Mouse (Mus musculus): Measurements from ENCODE around the gene Mad1l1. TPM values are rescaled to one million over a fixed set of nuclear protein-coding genes. Genes with fewer than 3 reads are reported as not detected.

Gene Mad1l1
- polyA plus RNA-seq, 1 experiment: 24.7 TPM

- TF ChIP-seq POLR2A (IDR thresholded peaks at IDR 0.05; ENCODE audit: borderline replicate concordance, control insufficient read depth, low read depth, low read length) (no peak), CTCF (IDR thresholded peaks at IDR 0.05; ENCODE audit: control insufficient read depth, insufficient read depth, low read length) (no peak)
- 45% methylated on average over 4 of the region's 4 CpGs for WGBS
- Histone ChIP-seq H3K4me3 (replicated peaks; ENCODE audit: control insufficient read depth, low read depth, low read length) (no peak overlapping the region), H3K4me1 (ENCODE audit: control insufficient read depth, insufficient read depth, low read length) (peaks cover 7% of the 10 kb centered on the region; the same call in 1 of the 2 replicates), H3K27ac (ENCODE audit: control insufficient read depth, insufficient read depth, low read depth, low read length, poor library complexity) (no peak overlapping the region)
Observed at GRCm38 (mm10) chr5:140215471-140216087, 105.8 kb downstream of the Mad1l1 start.

- Histone ChIP-seq H3K27ac (ENCODE audit: control insufficient read depth, insufficient read depth, low read depth, low read length, poor library complexity) (no peak overlapping the region), H3K4me3 (replicated peaks; ENCODE audit: control insufficient read depth, low read depth, low read length) (no peak overlapping the region), H3K4me1 (ENCODE audit: control insufficient read depth, insufficient read depth, low read length) (peaks cover 5% of the 10 kb centered on the region; the same call in 1 of the 2 replicates)
- WGBS: 82% methylated on average over 4 of the region's 4 CpGs
- TF ChIP-seq POLR2A (IDR thresholded peaks at IDR 0.05; ENCODE audit: borderline replicate concordance, control insufficient read depth, low read depth, low read length) (no peak), CTCF (IDR thresholded peaks at IDR 0.05; ENCODE audit: control insufficient read depth, insufficient read depth, low read length) (no peak)
Observed at GRCm38 (mm10) chr5:140213001-140213400, 108.4 kb downstream of the Mad1l1 start.

DNA sequence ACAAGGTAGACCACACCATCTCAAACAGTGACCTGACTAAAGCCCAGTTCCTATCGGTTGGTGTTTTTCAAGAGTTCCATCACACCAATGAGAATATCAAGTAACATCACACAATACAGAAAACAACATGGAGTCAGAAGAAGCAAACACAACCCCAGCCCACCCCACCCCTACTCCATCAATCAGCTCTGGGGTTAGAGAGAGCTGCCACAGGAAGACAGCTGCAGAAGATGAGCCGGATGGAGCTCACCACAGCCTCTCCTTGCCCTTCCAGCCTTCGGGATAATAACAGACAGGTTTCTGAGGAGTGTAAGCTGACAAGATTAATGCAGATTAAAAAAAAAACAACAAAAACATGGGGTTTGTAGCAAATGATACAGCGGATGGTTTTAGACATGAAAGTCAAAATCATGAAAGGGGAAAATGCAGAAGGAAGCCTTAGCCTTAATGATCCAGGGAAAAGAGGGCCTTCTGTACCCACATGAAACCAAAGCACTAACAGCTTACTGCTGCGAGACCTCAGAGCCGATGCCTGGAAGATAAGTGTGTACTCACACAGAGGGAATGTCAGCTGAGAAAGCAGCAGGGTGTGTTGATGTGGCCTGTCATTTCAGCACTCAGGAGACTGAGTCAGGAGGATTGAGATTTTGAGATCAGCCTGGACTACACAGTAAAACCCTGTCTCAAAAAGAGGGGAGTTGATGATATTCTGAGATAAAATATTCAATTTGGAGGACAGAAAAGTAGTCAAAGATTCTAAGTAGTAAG is 110.8 kb downstream of the Mad1l1 start:
- no peak for TF ChIP-seq CTCF (IDR thresholded peaks at IDR 0.05; ENCODE audit: control insufficient read depth, insufficient read depth, low read length)
- TF ChIP-seq POLR2A (IDR thresholded peaks at IDR 0.05; ENCODE audit: borderline replicate concordance, control insufficient read depth, low read depth, low read length): no peak
- 53% methylated on average over 6 of the region's 6 CpGs for WGBS
- peaks cover 9% of the 10 kb centered on the region for H3K4me1 ChIP-seq (ENCODE audit: control insufficient read depth, insufficient read depth, low read length)
- no peak overlapping the region for H3K27ac ChIP-seq (ENCODE audit: control insufficient read depth, insufficient read depth, low read depth, low read length, poor library complexity)
- H3K4me3 ChIP-seq (replicated peaks; ENCODE audit: control insufficient read depth, low read depth, low read length): no peak overlapping the region

- Histone ChIP-seq H3K4me3 (replicated peaks; ENCODE audit: control insufficient read depth, low read depth, low read length) (no peak overlapping the region), H3K4me1 (ENCODE audit: control insufficient read depth, insufficient read depth, low read length) (peaks cover 9% of the 10 kb centered on the region), H3K27ac (ENCODE audit: control insufficient read depth, insufficient read depth, low read depth, low read length, poor library complexity) (peak overlapping the region; percentile 84)
- 24% methylated on average over 19 of the region's 19 CpGs for WGBS
- TF ChIP-seq POLR2A (IDR thresholded peaks at IDR 0.05; ENCODE audit: borderline replicate concordance, control insufficient read depth, low read depth, low read length): 0 out of 2 replicates have a peak, but pooled peaks have one; percentile 39
- TF ChIP-seq CTCF (IDR thresholded peaks at IDR 0.05; ENCODE audit: control insufficient read depth, insufficient read depth, low read length): no peak
Observed at GRCm38 (mm10) chr5:140208743-140209409, 112.5 kb downstream of the Mad1l1 start.

DNA sequence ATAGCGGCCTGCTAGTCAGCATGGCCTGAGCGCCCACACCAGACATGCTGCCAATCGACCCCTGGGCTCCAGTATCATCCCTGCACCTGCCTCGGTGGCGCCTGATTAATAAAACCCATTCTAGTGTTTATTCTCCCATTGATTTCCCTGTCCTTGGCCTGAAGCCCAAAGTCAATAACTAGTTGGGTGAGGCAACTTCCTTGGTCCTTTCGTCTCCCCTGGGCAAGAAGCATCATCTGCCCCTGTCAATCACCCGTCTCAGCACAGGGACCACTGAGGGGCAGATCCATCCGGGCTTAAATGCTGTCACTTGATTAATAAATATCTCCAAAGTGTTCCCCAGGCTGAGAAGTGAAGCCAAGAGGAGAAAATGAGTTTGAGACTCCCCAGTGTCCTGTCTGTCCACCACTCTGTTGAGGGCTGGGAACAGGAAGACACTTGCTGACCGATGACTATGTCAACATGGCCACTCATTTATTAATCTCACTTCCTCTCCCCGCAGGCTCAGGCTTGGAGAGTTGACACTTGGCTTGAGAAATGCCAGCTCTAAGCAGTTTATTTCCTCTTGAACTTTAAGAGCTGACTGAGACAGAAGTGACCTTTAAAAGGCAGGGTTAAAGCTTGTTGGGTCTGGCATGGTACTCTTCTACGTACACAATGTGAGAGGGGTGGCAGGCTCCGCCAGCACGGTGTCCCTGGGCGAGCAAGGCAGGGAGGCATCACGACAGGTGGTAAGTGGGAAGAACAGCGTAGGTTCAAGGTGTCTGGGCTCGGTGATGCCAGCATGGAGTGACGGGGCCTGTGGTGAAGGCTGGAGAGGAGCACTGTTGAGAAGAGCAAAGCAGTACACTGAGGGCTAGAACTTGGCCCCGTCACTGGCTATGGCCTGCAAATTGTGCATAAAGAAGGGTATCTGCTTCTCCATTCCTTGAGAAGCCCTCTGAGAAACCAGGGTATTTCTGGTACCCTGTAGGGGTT is 114.3 kb downstream of the Mad1l1 start:
- peak overlapping the region; percentile 8; the same call in 1 of the 2 replicates for H3K27ac ChIP-seq (ENCODE audit: control insufficient read depth, insufficient read depth, low read depth, low read length, poor library complexity)
- H3K4me3 ChIP-seq (replicated peaks; ENCODE audit: control insufficient read depth, low read depth, low read length): no peak overlapping the region
- TF ChIP-seq POLR2A (IDR thresholded peaks at IDR 0.05; ENCODE audit: borderline replicate concordance, control insufficient read depth, low read depth, low read length) (no peak), CTCF (IDR thresholded peaks at IDR 0.05; ENCODE audit: control insufficient read depth, insufficient read depth, low read length) (no peak)
- H3K4me1 ChIP-seq (ENCODE audit: control insufficient read depth, insufficient read depth, low read length): peaks cover 9% of the 10 kb centered on the region
- 75% methylated on average over 19 of the region's 19 CpGs for WGBS

GRCm38 (mm10) chr5:140205991-140206390 is 115.4 kb downstream of the Mad1l1 start:
- Histone ChIP-seq H3K4me1 (ENCODE audit: control insufficient read depth, insufficient read depth, low read length) (peaks cover 9% of the 10 kb centered on the region), H3K4me3 (replicated peaks; ENCODE audit: control insufficient read depth, low read depth, low read length) (no peak overlapping the region), H3K27ac (ENCODE audit: control insufficient read depth, insufficient read depth, low read depth, low read length, poor library complexity) (no peak overlapping the region)
- WGBS: 41% methylated on average over 2 of the region's 2 CpGs
- no peak for TF ChIP-seq POLR2A (IDR thresholded peaks at IDR 0.05; ENCODE audit: borderline replicate concordance, control insufficient read depth, low read depth, low read length)
- no peak for TF ChIP-seq CTCF (IDR thresholded peaks at IDR 0.05; ENCODE audit: control insufficient read depth, insufficient read depth, low read length)

GRCm38 (mm10) chr5:140204465-140204864 is 116.9 kb downstream of the Mad1l1 start:
- 65% methylated on average over 3 of the region's 3 CpGs for WGBS
- Histone ChIP-seq H3K4me1 (ENCODE audit: control insufficient read depth, insufficient read depth, low read length) (peaks cover 7% of the 10 kb centered on the region), H3K27ac (ENCODE audit: control insufficient read depth, insufficient read depth, low read depth, low read length, poor library complexity) (no peak overlapping the region), H3K4me3 (replicated peaks; ENCODE audit: control insufficient read depth, low read depth, low read length) (no peak overlapping the region)
- no peak for TF ChIP-seq POLR2A (IDR thresholded peaks at IDR 0.05; ENCODE audit: borderline replicate concordance, control insufficient read depth, low read depth, low read length)

Measured in bone marrow, adult 2 months (tissue).